Mouse (Mus musculus): ENCODE results near the gene Slc1a5. TPM values are rescaled to one million over a fixed set of nuclear protein-coding genes. Genes with fewer than 3 reads are reported as not detected.

The Slc1a5 gene
- total RNA-seq, 2 experiments from 2014 or later, result 5.5 to 5.8 TPM

- DNase-seq (ENCODE audit: low spot score in 2 of 2), result no peak
Observed at GRCm38 (mm10) chr7:16781816-16782554, 845 bp downstream of the Slc1a5 start.

- DNase-seq (ENCODE audit: low spot score in 2 of 2), result no peak
Observed at GRCm38 (mm10) chr7:16782555-16783125, 1.5 kb downstream of the Slc1a5 start.

- no peak for DNase-seq (ENCODE audit: low spot score in 2 of 2)
Observed at GRCm38 (mm10) chr7:16783224-16783688, 2.1 kb downstream of the Slc1a5 start.

GRCm38 (mm10) chr7:16783758-16784415, 2.7 kb downstream of the Slc1a5 start:
- DNase-seq (ENCODE audit: low spot score in 2 of 2), result no peak

- no peak for DNase-seq (ENCODE audit: low spot score in 2 of 2)
Observed at GRCm38 (mm10) chr7:16784498-16784976, 3.4 kb downstream of the Slc1a5 start.

GRCm38 (mm10) chr7:16785541-16786083, 4.5 kb downstream of the Slc1a5 start:
- DNase-seq (ENCODE audit: low spot score in 2 of 2), result no peak

- DNase-seq (ENCODE audit: low spot score in 2 of 2), result no peak
Observed at GRCm38 (mm10) chr7:16792316-16792715, 11.2 kb downstream of the Slc1a5 start.

GRCm38 (mm10) chr7:16793010-16793725, 12.0 kb downstream of the Slc1a5 start:
- no peak for DNase-seq (ENCODE audit: low spot score in 2 of 2)

- no peak for DNase-seq (ENCODE audit: low spot score in 2 of 2)
Observed at GRCm38 (mm10) chr7:16794886-16795285, 13.7 kb downstream of the Slc1a5 start.

GRCm38 (mm10) chr7:16804409-16805028, 23.4 kb downstream of the Slc1a5 start:
- DNase-seq (ENCODE audit: low spot score in 2 of 2), result peak in 1 of 2 experiments; percentile 35

GRCm38 (mm10) chr7:16807936-16808335, 26.8 kb downstream of the Slc1a5 start:
- DNase-seq (ENCODE audit: low spot score in 2 of 2), result no peak

- no peak for DNase-seq (ENCODE audit: low spot score in 2 of 2)
Observed at GRCm38 (mm10) chr7:16808647-16809046, 27.5 kb downstream of the Slc1a5 start.

GRCm38 (mm10) chr7:16809739-16810138, 28.6 kb downstream of the Slc1a5 start:
- DNase-seq (ENCODE audit: low spot score in 2 of 2), result peak; percentile 62 to 81

- DNase-seq (ENCODE audit: low spot score in 2 of 2), result no peak
Observed at GRCm38 (mm10) chr7:16810399-16810919, 29.3 kb downstream of the Slc1a5 start.

- peak; percentile 44 to 63 for DNase-seq (ENCODE audit: low spot score in 2 of 2)
Observed at GRCm38 (mm10) chr7:16810920-16811648, 29.9 kb downstream of the Slc1a5 start.

- DNase-seq (ENCODE audit: low spot score in 2 of 2), result no peak
Observed at GRCm38 (mm10) chr7:16811649-16812070, 30.5 kb downstream of the Slc1a5 start.

GRCm38 (mm10) chr7:16812505-16812904, 31.4 kb downstream of the Slc1a5 start:
- DNase-seq (ENCODE audit: low spot score in 2 of 2), result no peak

GRCm38 (mm10) chr7:16815351-16815941, 34.3 kb downstream of the Slc1a5 start, which contains the start of gene Strn4:
Strn4 (plus strand) TSS chr7:16815889.
- peak in 1 of 2 experiments; percentile 51 for DNase-seq (ENCODE audit: low spot score in 2 of 2)

GRCm38 (mm10) chr7:16816078-16816474, 34.9 kb downstream of the Slc1a5 start:
- peak; percentile 75 to 81 for DNase-seq (ENCODE audit: low spot score in 2 of 2)

Measured in layer of hippocampus, postnatal 14 days (tissue).